Mouse (Mus musculus): ENCODE data around the gene Atp5f1. TPM values are rescaled to one million over a fixed set of nuclear protein-coding genes. Genes with fewer than 3 reads are reported as not detected.
"Not testable (repeated sequence)": the region's sequence is repeated elsewhere in the genome, so short reads cannot be mapped to it uniquely, and the experiment has no call there.

The Atp5f1 gene
- total RNA-seq, 4 experiments from 2014 or later, result 237 to 261 (median 249) TPM

GRCm38 (mm10) chr3:105931095-105931494 lies 28.8 kb downstream of the Atp5f1 start:
- no peak for DNase-seq (ENCODE audit: low spot score in 2 of 2)

GRCm38 (mm10) chr3:105929821-105930220 lies 30.1 kb downstream of the Atp5f1 start:
- no peak for DNase-seq (ENCODE audit: low spot score in 2 of 2)

GRCm38 (mm10) chr3:105928781-105929180 lies 31.1 kb downstream of the Atp5f1 start:
- no peak for DNase-seq (ENCODE audit: low spot score in 2 of 2)

- no peak for DNase-seq (ENCODE audit: low spot score in 2 of 2)
Measured at GRCm38 (mm10) chr3:105928195-105928569, 31.7 kb downstream of the Atp5f1 start.

- DNase-seq (ENCODE audit: low spot score in 2 of 2), result no peak
Measured at GRCm38 (mm10) chr3:105927561-105928194, 32.2 kb downstream of the Atp5f1 start.

- DNase-seq (ENCODE audit: low spot score in 2 of 2), result no peak
Measured at GRCm38 (mm10) chr3:105924616-105925015, 35.3 kb downstream of the Atp5f1 start.

- no peak for DNase-seq (ENCODE audit: low spot score in 2 of 2)
Measured at GRCm38 (mm10) chr3:105921959-105922358, 37.9 kb downstream of the Atp5f1 start.

- not testable (repeated sequence) for DNase-seq (ENCODE audit: low spot score in 2 of 2)
Measured at GRCm38 (mm10) chr3:105920743-105921142, 39.2 kb downstream of the Atp5f1 start.

- no peak for DNase-seq (ENCODE audit: low spot score in 2 of 2)
Measured at GRCm38 (mm10) chr3:105918355-105918745, 41.5 kb downstream of the Atp5f1 start.

- DNase-seq (ENCODE audit: low spot score in 2 of 2), result no peak
Measured at GRCm38 (mm10) chr3:105917656-105918354, 42.1 kb downstream of the Atp5f1 start.

- not testable (repeated sequence) for DNase-seq (ENCODE audit: low spot score in 2 of 2)
Measured at GRCm38 (mm10) chr3:105916455-105916854, 43.4 kb downstream of the Atp5f1 start.

- no peak for DNase-seq (ENCODE audit: low spot score in 2 of 2)
Measured at GRCm38 (mm10) chr3:105915281-105915680, 44.6 kb downstream of the Atp5f1 start.

- no peak for DNase-seq (ENCODE audit: low spot score in 2 of 2)
Measured at GRCm38 (mm10) chr3:105913839-105914681, 45.8 kb downstream of the Atp5f1 start.

GRCm38 (mm10) chr3:105912097-105912880 lies 47.6 kb downstream of the Atp5f1 start:
- DNase-seq (ENCODE audit: low spot score in 2 of 2), result no peak

GRCm38 (mm10) chr3:105910519-105911190 lies 49.2 kb downstream of the Atp5f1 start:
- DNase-seq (ENCODE audit: low spot score in 2 of 2), result no peak

- DNase-seq (ENCODE audit: low spot score in 2 of 2), result no peak
Measured at GRCm38 (mm10) chr3:105908976-105909375, 50.9 kb downstream of the Atp5f1 start.

- DNase-seq (ENCODE audit: low spot score in 2 of 2), result no peak
Measured at GRCm38 (mm10) chr3:105907956-105908655, 51.8 kb downstream of the Atp5f1 start.

GRCm38 (mm10) chr3:105904721-105905120 lies 55.2 kb downstream of the Atp5f1 start:
- no peak for DNase-seq (ENCODE audit: low spot score in 2 of 2)

- DNase-seq (ENCODE audit: low spot score in 2 of 2), result no peak
Measured at GRCm38 (mm10) chr3:105904213-105904612, 55.7 kb downstream of the Atp5f1 start.

GRCm38 (mm10) chr3:105901468-105901867 lies 58.4 kb downstream of the Atp5f1 start:
- DNase-seq (ENCODE audit: low spot score in 2 of 2), result no peak
